Mouse (Mus musculus): ENCODE measurements around the gene Slc38a4. TPM values are rescaled to one million over a fixed set of nuclear protein-coding genes. Genes with fewer than 3 reads are reported as not detected.

The Slc38a4 gene
- polyA plus RNA-seq, 1 experiment from 2014 or later = 0.37 TPM

DNA sequence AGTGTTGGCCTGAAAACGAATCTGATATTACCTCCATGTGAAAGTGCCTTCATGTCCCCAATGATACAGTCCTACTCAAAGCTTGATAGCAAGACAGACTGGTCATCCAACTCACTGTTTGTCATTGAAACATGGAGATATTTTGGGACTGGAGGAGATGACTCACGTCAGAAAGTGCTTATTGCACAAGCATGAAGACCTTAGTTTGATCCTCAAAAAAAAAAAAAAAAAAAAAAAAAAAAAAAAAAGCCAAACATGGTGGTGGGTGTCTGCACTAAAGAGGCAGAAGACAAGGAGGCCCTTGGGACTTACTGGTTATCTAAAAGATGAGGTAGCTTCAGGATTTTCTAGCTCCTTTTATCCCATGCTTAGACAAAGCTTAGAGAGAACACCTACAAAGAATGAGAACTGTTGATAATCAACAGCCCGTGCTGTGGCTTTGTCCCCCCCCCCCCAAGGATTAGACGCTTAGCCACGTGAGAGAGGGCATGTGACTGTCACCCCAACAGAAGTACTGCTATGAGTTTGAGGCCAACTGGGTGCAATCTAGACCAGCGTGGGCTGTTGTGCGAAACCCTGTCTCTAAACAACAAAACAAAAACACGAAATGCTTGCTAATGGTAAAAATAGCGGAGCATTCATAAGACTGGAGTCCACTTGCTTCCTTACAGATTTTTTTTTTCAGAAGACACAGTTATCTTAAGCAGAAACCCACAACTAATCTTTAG lies 26.5 kb downstream of the Slc38a4 start:
- no peaks in the 10 kb centered on the region for H3K9me3 ChIP-seq (ENCODE audit: control insufficient read depth, low read length)
- no peaks in the 10 kb centered on the region for H3K27me3 ChIP-seq (ENCODE audit: control insufficient read depth, insufficient read depth, low read length)
- H3K4me3 ChIP-seq (ENCODE audit: low read depth, low read length) = no peak overlapping the region
- no peak overlapping the region for H3K9ac ChIP-seq (replicated peaks; ENCODE audit: low read depth, low read length)
- ATAC-seq (ENCODE audit: low read depth) = no peak
- WGBS = 88% methylated on average over 9 of the region's 9 CpGs
- no peak overlapping the region for H3K4me2 ChIP-seq (ENCODE audit: low read depth, low read length)
- no peak overlapping the region for H3K27ac ChIP-seq (ENCODE audit: low read depth, low read length)
- H3K36me3 ChIP-seq (ENCODE audit: control insufficient read depth, insufficient read depth, low read length) = no peaks in the 10 kb centered on the region
- no peaks in the 10 kb centered on the region for H3K4me1 ChIP-seq (ENCODE audit: control insufficient read depth, insufficient read depth, low read length)

- WGBS = 84% methylated on average over 11 of the region's 11 CpGs
- Histone ChIP-seq H3K36me3 (ENCODE audit: control insufficient read depth, insufficient read depth, low read length) (no peaks in the 10 kb centered on the region), H3K4me1 (ENCODE audit: control insufficient read depth, insufficient read depth, low read length) (no peaks in the 10 kb centered on the region), H3K4me3 (ENCODE audit: low read depth, low read length) (no peak overlapping the region), H3K27me3 (ENCODE audit: control insufficient read depth, insufficient read depth, low read length) (no peaks in the 10 kb centered on the region), H3K27ac (ENCODE audit: low read depth, low read length) (no peak overlapping the region), H3K4me2 (ENCODE audit: low read depth, low read length) (no peak overlapping the region), H3K9me3 (ENCODE audit: control insufficient read depth, low read length) (no peaks in the 10 kb centered on the region), H3K9ac (replicated peaks; ENCODE audit: low read depth, low read length) (no peak overlapping the region)
- ATAC-seq (ENCODE audit: low read depth) = no peak
These were observed 27.1 kb downstream of the Slc38a4 start for GRCm38 (mm10) chr15:97028651-97029050.

DNA sequence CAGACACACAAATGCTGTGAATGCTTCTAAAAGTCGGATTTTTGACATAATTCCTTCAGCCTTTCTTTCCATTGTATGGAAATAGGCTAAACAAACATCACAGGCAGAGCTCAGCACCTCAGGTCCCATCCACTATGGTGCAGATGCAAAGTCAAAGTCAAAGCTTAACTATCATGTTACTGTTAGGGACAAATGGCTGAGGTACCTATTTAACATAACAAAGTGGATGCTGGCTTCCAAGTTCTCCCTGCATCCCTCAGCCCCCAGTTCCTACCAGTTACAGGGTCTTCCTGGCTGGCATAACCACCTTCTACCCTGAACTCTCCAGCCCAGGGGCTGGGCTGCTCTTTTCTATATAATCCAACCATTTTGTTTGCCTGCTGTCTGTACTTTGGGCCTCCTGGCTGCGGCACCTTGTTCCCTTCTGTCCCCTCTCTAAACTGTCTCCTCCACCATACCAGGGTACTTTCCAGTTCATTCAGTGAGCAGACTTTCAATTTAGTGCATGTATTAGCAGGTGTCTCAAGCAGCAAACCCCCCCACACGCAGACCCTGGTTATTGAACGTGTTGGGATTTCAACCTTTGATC lies 27.6 kb downstream of the Slc38a4 start:
- WGBS = 54% methylated on average over 4 of the region's 4 CpGs
- H3K36me3 ChIP-seq (ENCODE audit: control insufficient read depth, insufficient read depth, low read length) = no peaks in the 10 kb centered on the region
- H3K9me3 ChIP-seq (ENCODE audit: control insufficient read depth, low read length) = no peaks in the 10 kb centered on the region
- H3K27me3 ChIP-seq (ENCODE audit: control insufficient read depth, insufficient read depth, low read length) = no peaks in the 10 kb centered on the region
- H3K27ac ChIP-seq (ENCODE audit: low read depth, low read length) = no peak overlapping the region
- H3K4me1 ChIP-seq (ENCODE audit: control insufficient read depth, insufficient read depth, low read length) = no peaks in the 10 kb centered on the region
- H3K4me2 ChIP-seq (ENCODE audit: low read depth, low read length) = no peak overlapping the region
- no peak overlapping the region for H3K4me3 ChIP-seq (ENCODE audit: low read depth, low read length)
- no peak overlapping the region for H3K9ac ChIP-seq (replicated peaks; ENCODE audit: low read depth, low read length)
- ATAC-seq (ENCODE audit: low read depth) = no peak

DNA sequence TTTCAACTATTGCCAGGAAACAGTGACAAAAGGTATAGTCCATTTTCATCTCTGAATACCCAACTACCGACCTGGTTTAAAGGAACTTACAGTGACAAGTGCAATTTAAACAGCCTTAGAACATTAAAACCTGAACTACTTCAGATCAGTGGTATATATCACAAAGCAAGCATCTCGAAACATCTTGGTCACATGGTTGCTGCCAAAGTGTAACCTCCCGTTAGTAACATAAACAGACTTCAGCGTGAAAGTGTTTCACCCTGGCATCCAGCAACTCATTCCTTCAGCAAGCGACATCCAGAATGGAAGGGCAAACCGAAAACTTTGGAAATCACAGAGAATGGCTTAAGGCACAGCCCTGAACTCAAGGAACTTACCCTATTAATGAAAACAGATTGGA lies 29.1 kb downstream of the Slc38a4 start:
- H3K4me1 ChIP-seq (ENCODE audit: control insufficient read depth, insufficient read depth, low read length) = no peaks in the 10 kb centered on the region
- no peak overlapping the region for H3K27ac ChIP-seq (ENCODE audit: low read depth, low read length)
- no peak overlapping the region for H3K4me3 ChIP-seq (ENCODE audit: low read depth, low read length)
- H3K9me3 ChIP-seq (ENCODE audit: control insufficient read depth, low read length) = no peaks in the 10 kb centered on the region
- no peak for ATAC-seq (ENCODE audit: low read depth)
- no peak overlapping the region for H3K9ac ChIP-seq (replicated peaks; ENCODE audit: low read depth, low read length)
- no peak overlapping the region for H3K4me2 ChIP-seq (ENCODE audit: low read depth, low read length)
- WGBS = 87% methylated on average over 6 of the region's 6 CpGs
- no peaks in the 10 kb centered on the region for H3K27me3 ChIP-seq (ENCODE audit: control insufficient read depth, insufficient read depth, low read length)
- H3K36me3 ChIP-seq (ENCODE audit: control insufficient read depth, insufficient read depth, low read length) = no peaks in the 10 kb centered on the region

GRCm38 (mm10) chr15:97022764-97023163 lies 33.0 kb downstream of the Slc38a4 start:
- Histone ChIP-seq H3K36me3 (ENCODE audit: control insufficient read depth, insufficient read depth, low read length) (no peaks in the 10 kb centered on the region), H3K4me2 (ENCODE audit: low read depth, low read length) (no peak overlapping the region), H3K27me3 (ENCODE audit: control insufficient read depth, insufficient read depth, low read length) (no peaks in the 10 kb centered on the region), H3K4me1 (ENCODE audit: control insufficient read depth, insufficient read depth, low read length) (no peaks in the 10 kb centered on the region), H3K9me3 (ENCODE audit: control insufficient read depth, low read length) (no peaks in the 10 kb centered on the region), H3K9ac (replicated peaks; ENCODE audit: low read depth, low read length) (no peak overlapping the region), H3K27ac (ENCODE audit: low read depth, low read length) (no peak overlapping the region), H3K4me3 (ENCODE audit: low read depth, low read length) (no peak overlapping the region)
- WGBS = 90% methylated on average over 4 of the region's 6 CpGs
- ATAC-seq (ENCODE audit: low read depth) = no peak

DNA sequence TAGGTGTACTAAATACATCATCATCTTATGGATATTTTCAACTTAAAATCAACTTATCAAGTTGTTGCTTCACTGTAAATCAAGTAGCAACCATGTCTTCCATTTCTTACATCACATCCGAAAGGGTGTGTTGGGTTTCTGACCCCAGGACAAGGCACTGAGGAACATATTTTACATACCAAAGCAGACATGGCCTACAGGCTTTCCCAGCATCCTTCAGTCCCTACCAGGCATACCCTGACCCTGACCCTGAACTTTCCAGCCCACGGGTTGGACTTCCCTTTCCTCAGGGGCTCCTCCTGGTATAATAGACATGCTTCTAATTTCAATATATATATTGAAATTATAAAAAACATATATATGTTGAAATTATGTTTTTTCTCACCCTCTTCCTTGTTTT lies 33.5 kb downstream of the Slc38a4 start:
- no peaks in the 10 kb centered on the region for H3K9me3 ChIP-seq (ENCODE audit: control insufficient read depth, low read length)
- no peak for ATAC-seq (ENCODE audit: low read depth)
- no peaks in the 10 kb centered on the region for H3K4me1 ChIP-seq (ENCODE audit: control insufficient read depth, insufficient read depth, low read length)
- H3K27me3 ChIP-seq (ENCODE audit: control insufficient read depth, insufficient read depth, low read length) = no peaks in the 10 kb centered on the region
- no peaks in the 10 kb centered on the region for H3K36me3 ChIP-seq (ENCODE audit: control insufficient read depth, insufficient read depth, low read length)
- H3K4me3 ChIP-seq (ENCODE audit: low read depth, low read length) = no peak overlapping the region
- H3K27ac ChIP-seq (ENCODE audit: low read depth, low read length) = no peak overlapping the region
- no peak overlapping the region for H3K9ac ChIP-seq (replicated peaks; ENCODE audit: low read depth, low read length)
- no peak overlapping the region for H3K4me2 ChIP-seq (ENCODE audit: low read depth, low read length)
- WGBS = 90% methylated on average over 2 of the region's 2 CpGs

DNA sequence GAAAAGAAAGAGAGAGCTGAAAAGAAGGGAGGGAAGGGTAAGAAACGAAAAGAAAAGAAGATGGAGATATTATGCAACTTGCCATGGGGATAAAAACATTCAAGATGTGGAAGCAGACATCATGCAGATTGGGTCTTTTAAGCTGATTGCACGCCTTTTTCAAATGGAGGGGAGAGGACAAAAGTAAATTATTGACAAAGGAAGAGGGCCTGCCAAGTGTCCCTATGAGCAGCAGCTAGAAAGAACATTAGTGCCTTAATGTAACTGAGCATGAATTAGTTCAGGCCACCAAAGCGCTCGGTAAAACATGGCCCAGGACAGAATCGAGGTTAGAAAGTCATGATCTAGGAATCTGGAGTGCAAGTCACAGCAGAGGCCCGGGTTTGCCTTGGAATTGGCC lies 35.5 kb downstream of the Slc38a4 start:
- H3K4me2 ChIP-seq (ENCODE audit: low read depth, low read length) = no peak overlapping the region
- H3K4me3 ChIP-seq (ENCODE audit: low read depth, low read length) = no peak overlapping the region
- no peak for ATAC-seq (ENCODE audit: low read depth)
- H3K9me3 ChIP-seq (ENCODE audit: control insufficient read depth, low read length) = no peaks in the 10 kb centered on the region
- WGBS = 70% methylated on average over 6 of the region's 6 CpGs
- H3K36me3 ChIP-seq (ENCODE audit: control insufficient read depth, insufficient read depth, low read length) = no peaks in the 10 kb centered on the region
- H3K27ac ChIP-seq (ENCODE audit: low read depth, low read length) = no peak overlapping the region
- H3K9ac ChIP-seq (replicated peaks; ENCODE audit: low read depth, low read length) = no peak overlapping the region
- H3K4me1 ChIP-seq (ENCODE audit: control insufficient read depth, insufficient read depth, low read length) = no peaks in the 10 kb centered on the region
- H3K27me3 ChIP-seq (ENCODE audit: control insufficient read depth, insufficient read depth, low read length) = no peaks in the 10 kb centered on the region

DNA sequence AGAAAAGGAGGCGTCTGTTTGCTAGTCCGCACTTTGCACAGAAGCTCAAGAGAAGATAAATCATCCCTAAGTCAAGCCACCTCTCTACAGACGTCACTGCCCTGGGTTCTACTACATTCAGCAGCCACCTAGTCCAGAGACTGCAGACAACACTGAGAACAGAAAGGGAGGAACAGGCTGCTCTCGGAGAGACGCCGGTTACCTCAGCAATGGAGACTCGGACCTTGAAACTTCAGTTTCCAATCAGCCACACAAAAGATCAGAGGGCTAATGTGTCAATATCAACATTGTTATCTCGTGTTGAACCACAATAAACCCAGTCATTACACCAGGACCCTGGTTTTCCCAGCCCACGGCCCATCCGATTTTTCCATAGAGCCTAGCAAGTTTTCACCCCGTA lies 36.4 kb downstream of the Slc38a4 start:
- no peak overlapping the region for H3K4me3 ChIP-seq (ENCODE audit: low read depth, low read length)
- no peaks in the 10 kb centered on the region for H3K9me3 ChIP-seq (ENCODE audit: control insufficient read depth, low read length)
- H3K27ac ChIP-seq (ENCODE audit: low read depth, low read length) = no peak overlapping the region
- H3K9ac ChIP-seq (replicated peaks; ENCODE audit: low read depth, low read length) = no peak overlapping the region
- H3K4me2 ChIP-seq (ENCODE audit: low read depth, low read length) = no peak overlapping the region
- no peaks in the 10 kb centered on the region for H3K4me1 ChIP-seq (ENCODE audit: control insufficient read depth, insufficient read depth, low read length)
- no peaks in the 10 kb centered on the region for H3K36me3 ChIP-seq (ENCODE audit: control insufficient read depth, insufficient read depth, low read length)
- 86% methylated on average over 11 of the region's 11 CpGs for WGBS
- no peak for ATAC-seq (ENCODE audit: low read depth)
- no peaks in the 10 kb centered on the region for H3K27me3 ChIP-seq (ENCODE audit: control insufficient read depth, insufficient read depth, low read length)

DNA sequence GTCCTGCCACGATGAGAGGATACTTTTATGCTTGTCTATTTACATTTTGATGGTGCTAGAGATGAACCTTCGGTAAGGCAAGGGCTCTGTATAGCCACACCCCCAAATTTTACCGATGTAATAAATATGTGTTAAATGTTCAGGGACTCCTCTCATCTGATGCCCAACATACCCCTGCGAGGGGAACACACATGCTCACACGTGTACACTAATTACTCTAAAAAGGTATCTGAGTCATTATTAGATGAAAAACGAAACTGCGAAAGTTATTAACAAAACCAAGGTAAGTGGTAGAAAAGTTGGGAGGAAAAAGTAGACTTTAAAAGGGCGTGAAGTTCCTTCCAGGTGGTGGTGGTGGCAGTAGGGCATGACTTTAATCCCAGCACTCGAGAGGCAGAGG lies 38.6 kb downstream of the Slc38a4 start:
- Histone ChIP-seq H3K27ac (ENCODE audit: low read depth, low read length) (no peak overlapping the region), H3K9me3 (ENCODE audit: control insufficient read depth, low read length) (no peaks in the 10 kb centered on the region), H3K9ac (replicated peaks; ENCODE audit: low read depth, low read length) (no peak overlapping the region), H3K4me1 (ENCODE audit: control insufficient read depth, insufficient read depth, low read length) (no peaks in the 10 kb centered on the region), H3K27me3 (ENCODE audit: control insufficient read depth, insufficient read depth, low read length) (no peaks in the 10 kb centered on the region), H3K4me3 (ENCODE audit: low read depth, low read length) (no peak overlapping the region), H3K36me3 (ENCODE audit: control insufficient read depth, insufficient read depth, low read length) (no peaks in the 10 kb centered on the region), H3K4me2 (ENCODE audit: low read depth, low read length) (no peak overlapping the region)
- 93% methylated on average over 9 of the region's 9 CpGs for WGBS
- ATAC-seq (ENCODE audit: low read depth) = no peak
